Mouse (Mus musculus) c-Kit-positive CD71-negative TER-119-negative erythroid progenitor cells, embryonic 14.5 days (primary cell): ENCODE results near the gene Blvrb.
A peak's percentile ranks its signal among the peaks of the same experiment; 100 is the strongest.

Source experiments
- DNase-seq: peaks from one replicate; pipeline ENCODE4 v3.0.0-alpha.2; 2013; ENCODE audit warnings: low read depth

Gene Blvrb

DNA sequence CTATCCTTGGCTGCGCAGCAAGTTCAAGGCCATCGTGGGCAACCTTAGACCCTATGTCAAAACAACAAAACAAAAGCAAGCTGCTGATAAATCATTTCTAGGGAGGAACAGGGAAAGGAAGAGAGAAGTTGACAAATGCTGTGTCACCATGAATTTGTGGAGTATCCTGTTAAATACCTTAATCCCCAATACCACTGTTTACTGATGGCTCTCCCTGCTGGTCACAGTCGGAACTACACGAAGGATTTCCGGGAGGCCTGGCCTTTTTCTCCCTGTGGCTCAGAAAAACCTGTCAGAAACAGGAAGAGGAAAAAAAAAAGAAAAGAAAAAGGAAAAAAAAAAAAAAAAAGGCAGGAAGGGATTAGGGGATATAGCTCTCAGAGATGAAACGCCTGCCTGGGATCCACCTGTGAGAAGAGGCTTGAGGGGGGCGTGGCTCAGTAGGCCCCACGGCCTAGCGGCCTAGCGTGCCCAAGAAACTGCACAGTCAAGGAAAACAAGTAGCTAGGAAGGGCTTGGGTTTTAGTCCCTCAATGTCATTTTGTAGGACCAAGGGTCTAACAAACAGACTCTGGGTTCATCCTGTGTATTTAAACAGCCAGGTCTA, 1.6 kb downstream of the Blvrb start:
- peak; percentile 53 for DNase-seq

DNA sequence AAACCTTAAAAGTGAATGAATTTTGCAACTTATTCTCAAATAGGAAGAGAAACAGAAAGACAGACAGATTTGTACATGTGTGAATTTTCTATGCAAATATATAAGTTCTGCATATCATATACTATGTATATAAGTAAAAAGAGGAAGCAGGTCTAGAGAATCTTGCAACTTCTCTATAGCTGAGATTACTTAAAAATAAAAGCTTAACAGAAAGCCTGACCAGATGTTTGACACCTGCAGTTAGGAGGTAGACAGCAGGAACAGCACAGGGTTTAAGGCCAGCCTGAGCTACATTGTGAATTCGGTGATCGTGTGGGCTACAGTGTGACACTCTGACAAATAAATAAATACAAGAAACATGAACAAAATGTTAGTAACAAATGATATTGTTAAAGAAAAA, 3.6 kb downstream of the Blvrb start:
- DNase-seq: no peak

DNA sequence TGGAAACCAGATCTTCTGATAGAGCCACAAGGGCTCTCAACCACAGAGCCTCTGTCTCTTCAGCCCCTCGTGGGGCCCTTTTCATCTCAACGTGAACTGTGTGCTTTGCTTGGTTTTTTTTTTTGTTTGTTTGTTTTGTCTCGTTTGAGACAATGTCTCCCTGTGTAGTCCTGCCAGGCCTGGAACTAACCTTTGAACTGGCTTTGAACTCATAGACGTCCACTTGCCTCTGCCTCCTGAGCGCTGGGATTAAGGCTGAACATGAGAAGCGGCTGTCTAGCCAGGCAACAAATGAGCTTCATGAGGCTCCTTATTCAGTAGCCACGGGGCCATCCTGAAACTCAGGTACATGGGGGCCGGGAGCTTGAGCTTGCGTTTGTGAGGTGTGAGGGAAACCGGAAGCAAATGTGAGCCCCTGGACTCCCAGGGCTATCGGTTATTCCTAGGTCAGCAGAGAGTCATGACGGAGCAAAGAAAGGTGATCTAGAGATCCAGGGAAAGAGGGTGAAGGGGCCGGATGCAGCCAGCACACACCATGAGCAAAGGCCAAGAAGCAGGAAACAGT, 4.5 kb downstream of the Blvrb start:
- no peak for DNase-seq

- DNase-seq: no peak
Measured at GRCm38 (mm10) chr7:27454461-27455121, 6.8 kb downstream of the Blvrb start.

- DNase-seq: no peak
Measured at GRCm38 (mm10) chr7:27455273-27455672, 7.5 kb downstream of the Blvrb start.

GRCm38 (mm10) chr7:27458614-27459013, 10.8 kb downstream of the Blvrb start:
- no peak for DNase-seq

DNA sequence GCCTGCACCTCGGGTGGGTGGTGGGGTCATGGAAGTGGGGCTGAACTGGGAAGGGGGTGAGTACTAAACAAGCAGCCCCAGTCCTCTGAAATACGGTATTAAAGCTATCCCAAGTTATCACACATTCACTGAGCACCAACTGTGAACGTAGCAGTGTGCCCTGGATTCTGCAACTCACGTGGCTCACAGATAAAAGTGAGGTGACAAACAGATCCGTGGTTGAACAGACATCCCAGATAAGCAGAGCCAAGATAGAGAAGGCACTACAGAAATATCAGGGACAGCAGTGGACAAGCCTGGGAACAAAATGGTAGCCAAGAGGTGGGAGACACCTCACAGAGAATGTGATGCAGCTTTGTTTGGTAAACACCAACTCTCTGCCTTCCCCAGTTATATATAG, 11.9 kb downstream of the Blvrb start:
- no peak for DNase-seq

GRCm38 (mm10) chr7:27460477-27460876, 12.7 kb downstream of the Blvrb start:
- DNase-seq: no peak

- DNase-seq: no peak
Measured at GRCm38 (mm10) chr7:27467648-27468047, 19.9 kb downstream of the Blvrb start.

DNA sequence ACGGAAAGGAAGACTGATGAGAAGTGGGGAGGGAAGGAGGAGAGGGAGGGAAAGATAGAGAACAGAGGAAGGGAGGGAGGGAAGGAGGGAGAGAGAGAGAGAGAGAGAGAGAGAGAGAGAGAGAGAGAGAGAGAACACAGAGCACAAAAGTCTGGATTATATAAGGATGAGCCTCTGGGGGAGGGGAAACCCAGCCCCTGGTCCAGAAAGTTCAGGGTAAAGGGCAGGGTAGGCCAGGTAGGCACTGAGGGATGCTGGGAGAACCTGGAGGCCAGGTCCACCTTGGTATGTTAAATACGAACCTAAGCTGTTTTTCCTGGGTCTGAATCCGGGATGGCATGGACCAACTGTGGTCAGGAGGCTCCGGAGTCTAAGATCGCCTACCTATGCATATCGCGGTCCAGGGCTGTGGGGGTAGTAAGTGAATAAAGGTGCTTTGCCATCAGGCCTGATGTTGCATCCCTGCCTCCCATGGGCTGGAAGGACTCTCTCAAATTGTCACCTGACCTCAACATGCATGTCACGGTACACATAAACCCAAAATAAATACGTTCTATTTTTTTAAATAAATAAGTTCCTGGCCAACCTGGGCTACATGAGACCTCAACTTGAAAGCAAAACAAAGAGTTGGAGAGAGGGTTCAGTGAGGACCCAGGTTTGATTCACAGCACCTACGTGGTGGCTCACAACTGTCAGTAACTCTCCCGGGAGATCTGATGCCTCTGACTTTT, 23.8 kb downstream of the Blvrb start:
- no peak for DNase-seq

- DNase-seq: no peak
Measured at GRCm38 (mm10) chr7:27472596-27472995, 24.8 kb downstream of the Blvrb start.

DNA sequence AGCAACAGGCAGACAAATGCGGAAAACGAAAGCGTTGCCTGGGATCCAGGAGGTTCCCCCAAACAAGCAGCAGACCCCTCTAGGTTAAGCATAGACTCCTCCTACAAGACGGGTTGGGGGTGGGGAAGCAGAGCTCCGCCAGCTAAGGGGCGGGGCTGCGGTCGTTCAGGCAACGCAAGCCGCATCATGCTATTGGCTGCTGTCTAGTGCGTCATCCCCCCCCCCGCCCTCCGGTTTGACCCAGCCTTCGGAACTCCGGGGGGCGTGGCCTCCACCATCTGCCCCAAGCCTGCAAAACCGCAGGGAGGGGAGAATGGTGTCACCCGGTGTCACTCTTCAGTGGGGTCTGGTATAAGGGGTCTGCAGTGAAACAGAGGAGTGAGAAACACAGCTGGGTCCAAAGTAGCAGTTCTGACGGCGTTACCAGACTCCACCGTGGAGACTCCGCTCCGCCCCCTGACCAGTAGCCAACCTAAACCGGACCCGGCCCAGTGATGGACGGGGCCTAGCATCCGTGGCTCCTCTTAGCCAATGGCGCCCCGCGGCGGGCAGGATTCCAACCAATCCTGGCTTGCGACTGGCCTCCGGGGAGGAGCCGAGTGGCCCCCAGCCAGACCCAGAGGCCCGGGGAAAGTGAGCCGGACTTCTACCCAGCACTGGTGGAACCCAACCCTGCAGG, 25.5 kb downstream of the Blvrb start, which contains the start of gene Sertad3:
Sertad3 (plus strand) TSS at position 613 of the 679 bp plus-strand sequence.
- peak; percentile 94 for DNase-seq

- no peak for DNase-seq
Measured at GRCm38 (mm10) chr7:27473835-27474489, 26.2 kb downstream of the Blvrb start.

DNA sequence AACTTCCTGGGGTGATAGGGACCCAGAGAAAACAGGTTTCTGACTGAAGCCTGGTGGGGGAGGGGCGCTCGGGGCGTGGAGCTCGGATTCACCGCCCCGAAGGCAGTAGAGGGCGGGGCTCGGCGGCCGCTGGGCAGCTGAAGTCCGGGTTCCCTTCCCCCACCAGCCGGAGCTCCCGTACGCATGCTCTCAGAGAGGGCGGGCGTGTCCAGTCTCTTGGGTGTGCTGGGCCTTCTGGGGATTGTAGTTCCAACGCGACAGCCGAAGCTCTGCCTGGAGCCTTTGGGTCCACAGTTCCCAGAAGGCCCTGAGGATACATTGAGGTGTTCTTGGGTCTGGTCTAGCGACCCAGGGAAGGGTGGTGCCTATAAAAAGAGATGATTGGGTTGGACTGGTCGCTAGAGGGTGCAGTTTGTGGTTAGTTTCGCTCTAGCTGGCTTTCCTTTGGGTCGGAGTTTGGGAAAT, 26.7 kb downstream of the Blvrb start:
- DNase-seq: peak; percentile 98

- no peak for DNase-seq
Measured at GRCm38 (mm10) chr7:27475596-27475995, 27.8 kb downstream of the Blvrb start.

- no peak for DNase-seq
Measured at GRCm38 (mm10) chr7:27476098-27476635, 28.4 kb downstream of the Blvrb start.

GRCm38 (mm10) chr7:27478561-27478960, 30.8 kb downstream of the Blvrb start:
- no peak for DNase-seq

GRCm38 (mm10) chr7:27479750-27480149, 32.0 kb downstream of the Blvrb start:
- DNase-seq: no peak

DNA sequence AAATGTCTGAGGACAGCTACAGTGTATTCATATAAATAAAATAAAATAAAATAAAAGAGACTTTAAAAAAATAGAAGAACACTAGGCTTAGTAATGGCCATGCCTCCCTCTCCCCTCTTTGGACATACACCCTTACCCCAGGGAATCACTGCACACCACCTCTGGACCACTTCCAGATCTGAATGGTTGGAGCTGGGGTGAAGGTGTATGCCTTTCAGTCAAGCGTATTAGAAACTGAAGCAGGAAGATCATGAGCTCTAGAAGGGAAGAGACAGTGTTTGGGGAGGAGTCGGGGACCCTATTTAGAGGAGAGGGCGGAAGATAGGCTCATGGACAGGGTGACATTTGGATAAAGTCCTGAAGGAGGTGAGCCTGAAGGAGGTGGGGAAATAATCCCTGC, 32.7 kb downstream of the Blvrb start:
- no peak for DNase-seq

DNA sequence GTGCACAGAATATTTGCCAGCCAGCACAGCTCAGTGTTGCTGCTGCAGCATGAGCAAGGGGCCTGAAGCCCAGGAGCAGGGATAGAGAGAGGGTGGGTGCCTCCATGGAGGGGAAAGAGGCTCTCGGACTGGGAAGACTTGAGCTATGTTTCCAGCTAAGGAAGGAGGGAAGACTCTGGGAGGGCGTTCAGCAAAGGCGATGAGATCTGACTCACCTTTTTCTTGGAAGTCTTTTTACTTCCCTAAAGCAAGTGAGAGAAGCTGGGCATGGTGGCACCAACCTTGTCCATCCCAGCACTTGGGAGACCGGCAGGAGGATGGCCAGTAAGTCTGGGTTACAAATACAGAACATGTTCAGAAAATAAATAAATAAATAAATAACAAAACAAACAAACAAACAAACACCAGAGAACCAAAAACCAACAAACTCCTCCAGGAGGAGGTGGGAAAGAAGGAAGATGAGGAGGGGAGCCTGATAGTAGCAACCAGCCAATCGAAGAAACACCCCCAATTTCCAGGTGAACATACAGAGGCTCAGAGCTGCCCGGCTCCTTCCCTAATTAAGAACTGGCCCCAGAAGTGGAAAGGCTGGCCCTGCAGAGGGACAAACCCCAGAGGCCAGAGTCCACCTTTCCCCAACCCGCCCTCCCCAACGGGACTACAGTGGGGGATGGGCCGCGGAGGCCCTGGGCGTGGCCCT, 33.3 kb downstream of the Blvrb start:
- no peak for DNase-seq

GRCm38 (mm10) chr7:27481627-27481969, 33.8 kb downstream of the Blvrb start:
- DNase-seq: peak; percentile 61
